Mouse (Mus musculus) erythroblast, embryonic 14.5 days (primary cell): Measurements from ENCODE around the gene Olfr1510. TPM values are rescaled to one million over a fixed set of nuclear protein-coding genes. Genes with fewer than 3 reads are reported as not detected.

Source experiments
- H3K27me3 ChIP-seq: 2 replicates; pipeline ENCODE4 v1.6.1; 2012; ENCODE audit warnings: inconsistent platforms; ENCODE audit not compliant: control insufficient read depth
- H3K36me3 ChIP-seq: 2 replicates; pipeline ENCODE4 v1.6.1; 2012; ENCODE audit warnings: mild to moderate bottlenecking, inconsistent platforms; ENCODE audit not compliant: control insufficient read depth
- H3K4me1 ChIP-seq: 2 replicates; pipeline ENCODE4 v1.6.1; 2012; ENCODE audit warnings: inconsistent platforms; ENCODE audit not compliant: control insufficient read depth
- H3K4me3 ChIP-seq: replicated peaks from 2 replicates; pipeline ENCODE3; 2012; ENCODE audit warnings: moderate library complexity, mild to moderate bottlenecking, inconsistent platforms
- H3K9me3 ChIP-seq: 2 replicates; pipeline ENCODE4 v1.6.1; 2012; ENCODE audit warnings: low read length, inconsistent platforms, mixed read lengths; ENCODE audit not compliant: control insufficient read depth
- GATA1 ChIP-seq: IDR thresholded peaks from 2 replicates; pipeline ENCODE4 v1.6.1; 2012; ENCODE audit warnings: low read length, inconsistent platforms, mixed read lengths
- TAL1 ChIP-seq: IDR thresholded peaks from 3 replicates; pipeline ENCODE4 v1.6.1; 2012; ENCODE audit warnings: low read length, inconsistent platforms, mixed read lengths
- polyA plus RNA-seq: library from polyadenylated mRNA; stranded (reverse); fragments of >175 nt; gene quantifications from 2 replicates; pipeline ENCODE4 v1.2.3, GENCODE M21; 2012

Gene Olfr1510
- polyA plus RNA-seq, 1 experiment, result not detected

DNA sequence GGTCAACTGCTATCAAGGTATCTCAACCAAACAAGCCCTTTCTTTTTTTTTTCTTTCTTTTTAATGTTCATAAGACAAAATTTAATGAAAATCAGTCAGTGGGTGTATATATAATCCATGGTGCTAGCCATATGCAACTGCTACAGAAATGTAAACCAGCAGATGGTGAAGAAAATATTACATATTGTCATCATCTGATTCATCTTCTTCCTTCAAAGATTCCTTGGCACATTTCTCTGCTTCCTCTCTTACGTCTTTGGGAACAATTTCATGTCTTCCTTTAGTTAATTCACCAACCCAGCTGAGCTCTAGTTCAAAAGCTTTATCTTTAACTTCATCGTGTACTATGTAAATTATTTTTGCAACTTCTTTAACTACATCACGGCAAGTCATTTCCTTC is 45.4 kb downstream of the Olfr1510 start:
- no peaks in the 10 kb centered on the region for H3K27me3 ChIP-seq
- no peak for TF ChIP-seq GATA1
- no peak for TF ChIP-seq TAL1

More for the DNA sequence above, 45.4 kb downstream of the Olfr1510 start:
- Histone ChIP-seq H3K9me3 (no peaks in the 10 kb centered on the region), H3K36me3 (no peaks in the 10 kb centered on the region), H3K4me3 (no peak overlapping the region), H3K4me1 (no peaks in the 10 kb centered on the region)

Other genes starting within 250 kb of the Olfr1510 start
- gene Supt16, start 217.0 kb downstream of the Olfr1510 start, polyA plus RNA-seq, result 2.0 and 2.6 TPM in 2 replicates
- gene Chd8, start 156.6 kb downstream of the Olfr1510 start, polyA plus RNA-seq, result 0.87 and 1.3 TPM in 2 replicates
- gene Tox4, start 135.2 kb downstream of the Olfr1510 start, polyA plus RNA-seq, result 1.4 and 2.0 TPM in 2 replicates
- gene Rab2b, start 134.8 kb downstream of the Olfr1510 start, polyA plus RNA-seq, result 0.04 TPM in 1 of 2 replicates, not detected in the other
- 0.41 and 1.2 TPM in 2 replicates for gene Mettl3, start 109.2 kb downstream of the Olfr1510 start, polyA plus RNA-seq
- gene Sall2, start 85.6 kb downstream of the Olfr1510 start, polyA plus RNA-seq, result 0.01 TPM in 1 of 2 replicates, not detected in the other
- not detected in 2 replicates for gene Olfr1513, start 58.0 kb downstream of the Olfr1510 start, polyA plus RNA-seq
- gene Olfr1512, start 35.2 kb downstream of the Olfr1510 start, polyA plus RNA-seq, result not detected in 2 replicates
- not detected in 2 replicates for gene Olfr1511, start 17.0 kb downstream of the Olfr1510 start, polyA plus RNA-seq
- gene Olfr1509, start 28.6 kb upstream of the Olfr1510 start, polyA plus RNA-seq, result not detected in 2 replicates
- not detected in 2 replicates for gene Olfr1508, start 53.1 kb upstream of the Olfr1510 start, polyA plus RNA-seq
- gene Olfr1507, start 81.4 kb upstream of the Olfr1510 start, polyA plus RNA-seq, result not detected in 2 replicates